Mouse (Mus musculus) lung, embryonic 14.5 days (tissue): ENCODE measurements around the gene Rad51ap2. TPM values are rescaled to one million over a fixed set of nuclear protein-coding genes. Genes with fewer than 3 reads are reported as not detected.

ENCODE experiments used
- ATAC-seq: fragments of 200-750 bp; cut with Nextera tagmentation; 2 replicates; pipeline ENCODE4 v1.8.0; 2017; ENCODE audit warnings: mild to moderate bottlenecking, moderate TSS enrichment, moderate library complexity; ENCODE audit not compliant: insufficient read depth
- DNase-seq: peaks from one replicate; pipeline ENCODE4 v3.0.0-alpha.2; 2015
- H3K27ac ChIP-seq: fragments of 300-500 bp; sonication (generic); 2 replicates; pipeline ENCODE4 v1.5.1; 2014; ENCODE audit warnings: low read depth, mild to moderate bottlenecking, moderate library complexity
- H3K27me3 ChIP-seq: fragments of 300-500 bp; sonication (generic); 2 replicates; pipeline ENCODE4 v1.6.1; 2014; ENCODE audit warnings: low read length, control low read depth; ENCODE audit not compliant: insufficient read depth
- H3K36me3 ChIP-seq: fragments of 300-500 bp; sonication (generic); 2 replicates; pipeline ENCODE4 v1.6.1; 2014; ENCODE audit warnings: control low read depth; ENCODE audit not compliant: insufficient read depth
- H3K4me1 ChIP-seq: fragments of 300-500 bp; sonication (generic); 2 replicates; pipeline ENCODE4 v1.6.1; 2014; ENCODE audit warnings: antibody characterized with exemption, control low read depth; ENCODE audit not compliant: insufficient read depth
- H3K4me2 ChIP-seq: fragments of 300-500 bp; sonication (generic); 2 replicates; pipeline ENCODE4 v1.6.1; 2014; ENCODE audit warnings: mild to moderate bottlenecking
- H3K4me3 ChIP-seq: fragments of 300-500 bp; sonication (generic); 2 replicates; pipeline ENCODE4 v1.5.1; 2014; ENCODE audit warnings: low read depth, low read length
- H3K9ac ChIP-seq: fragments of 300-500 bp; sonication (generic); 2 replicates; pipeline ENCODE4 v1.6.1; 2014
- H3K9me3 ChIP-seq: fragments of 300-500 bp; sonication (generic); 2 replicates; pipeline ENCODE4 v1.6.1; 2016; ENCODE audit warnings: low read depth, low read length, control low read depth
- CTCF ChIP-seq: IDR thresholded peaks from 2 replicates; pipeline ENCODE4 v1.5.1; 2016; ENCODE audit warnings: antibody characterized with exemption, low read depth
- WGBS: fragments of 180-500 bp; shearing (Covaris S2); extraction: QIAGEN DNeasy Blood & Tissue Kit; methylation state at CpG from one replicate; pipeline ENCODE4 v1.1.7; 2014; 5-methylcytosine and 5-hydroxymethylcytosine counted together
- polyA plus RNA-seq: library from polyadenylated mRNA; unstranded; fragments of >200 nt; fragmentation: Nextera tagmentation; extraction: Ambion mirVana; gene quantifications from 2 replicates; pipeline ENCODE4 v1.2.1, GENCODE M21; 2014

The Rad51ap2 gene
- polyA plus RNA-seq, 1 experiment from 2014 or later: 0.59 TPM

DNA sequence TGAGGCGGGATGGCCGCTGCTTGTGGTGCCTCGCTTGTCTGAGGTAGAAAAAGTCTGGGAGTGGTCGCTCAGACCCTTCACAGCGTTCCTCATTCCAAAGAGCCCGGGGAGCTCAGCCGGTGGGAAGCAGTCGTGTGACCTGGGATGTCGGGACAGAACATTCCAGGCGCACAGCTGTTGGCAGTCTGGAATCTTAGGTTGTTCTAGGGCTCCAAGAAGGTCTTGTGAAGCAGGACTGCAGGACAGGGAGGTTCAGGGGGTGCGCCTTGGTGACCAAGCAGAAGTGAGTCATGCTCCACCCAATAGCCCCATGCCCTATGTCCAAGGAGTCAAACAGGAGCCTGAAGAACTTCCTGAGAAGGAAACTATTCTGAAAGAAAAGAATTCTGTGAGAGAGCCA, 334 bp downstream of the Rad51ap2 start:
- Histone ChIP-seq H3K4me1 (no peaks in the 10 kb centered on the region), H3K9ac (peak overlapping the region; percentile 48), H3K27ac (no peak overlapping the region), H3K4me2 (peak overlapping the region; percentile 89), H3K36me3 (no peaks in the 10 kb centered on the region), H3K4me3 (peak overlapping the region; percentile 48), H3K27me3 (no peaks in the 10 kb centered on the region), H3K9me3 (no peaks in the 10 kb centered on the region)
- ATAC-seq (no peak; the same call in 1 of the 2 replicates), DNase-seq (no peak)
- 3% methylated on average over 11 of the region's 11 CpGs for WGBS
- TF ChIP-seq CTCF: no peak

DNA sequence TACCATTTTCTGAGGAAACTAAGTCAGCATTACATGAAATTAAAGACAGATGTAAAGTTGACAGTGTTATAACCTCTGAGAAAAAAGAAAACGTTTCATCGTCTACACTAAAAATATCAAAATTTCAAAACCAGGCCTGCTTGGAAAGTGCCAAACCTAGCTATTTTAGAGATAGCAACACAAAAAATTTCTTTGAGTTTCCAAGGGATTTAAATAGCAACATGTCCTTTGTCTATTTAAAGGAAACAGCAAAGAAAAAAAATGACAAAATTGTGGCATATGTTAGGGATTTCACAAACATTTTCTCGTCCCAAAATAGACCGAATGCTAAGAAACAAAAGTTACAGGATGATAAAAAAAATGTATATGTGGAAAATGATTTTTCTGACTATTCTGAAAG, 753 bp downstream of the Rad51ap2 start:
- no peaks in the 10 kb centered on the region for H3K9me3 ChIP-seq
- H3K4me1 ChIP-seq: no peaks in the 10 kb centered on the region
- no peak overlapping the region for H3K27ac ChIP-seq
- 69% methylated on average over 4 of the region's 4 CpGs for WGBS
- no peak for TF ChIP-seq CTCF
- H3K4me2 ChIP-seq: peak overlapping the region; percentile 89
- ATAC-seq (no peak), DNase-seq (no peak)
- no peaks in the 10 kb centered on the region for H3K36me3 ChIP-seq
- H3K4me3 ChIP-seq: peak overlapping the region; percentile 48; the same call in 1 of the 2 replicates
- H3K9ac ChIP-seq: no peak overlapping the region
- H3K27me3 ChIP-seq: no peaks in the 10 kb centered on the region

Other genes with a start within 250 kb of the Rad51ap2 start
- not detected in 2 replicates for gene Msgn1, start 247.1 kb upstream of the Rad51ap2 start, polyA plus RNA-seq
- 15.6 and 16.4 TPM in 2 replicates for gene Gen1, start 190.3 kb upstream of the Rad51ap2 start, polyA plus RNA-seq
- 133 and 138 TPM in 2 replicates for gene Smc6, start 190.2 kb upstream of the Rad51ap2 start, polyA plus RNA-seq
- gene Vsnl1, start 19.5 kb upstream of the Rad51ap2 start, polyA plus RNA-seq: 4.5 and 7.9 TPM in 2 replicates